Mouse (Mus musculus) embryonic facial prominence, embryonic 15.5 days (tissue): ENCODE measurements around the gene Alpl. TPM values are rescaled to one million over a fixed set of nuclear protein-coding genes. Genes with fewer than 3 reads are reported as not detected.
A peak's percentile ranks its signal among the peaks of the same experiment; 100 is the strongest.

ENCODE experiments used
- ATAC-seq: fragments of 200-750 bp; cut with Nextera tagmentation; 2 replicates; pipeline ENCODE4 v1.8.0; 2017; ENCODE audit warnings: low read depth, moderate TSS enrichment; ENCODE audit not compliant: insufficient number of reproducible peaks, low FRiP score, low TSS enrichment
- H3K27ac ChIP-seq: fragments of 300-500 bp; sonication (generic); replicated peaks from 2 replicates; pipeline ENCODE4 v1.5.1; 2015; ENCODE audit warnings: mild to moderate bottlenecking, inconsistent platforms
- H3K27me3 ChIP-seq: fragments of 300-500 bp; sonication (generic); 2 replicates; pipeline ENCODE4 v1.6.1; 2015; ENCODE audit warnings: inconsistent platforms
- H3K36me3 ChIP-seq: fragments of 300-500 bp; sonication (generic); 2 replicates; pipeline ENCODE4 v1.6.1; 2015; ENCODE audit warnings: mild to moderate bottlenecking, inconsistent platforms
- H3K4me1 ChIP-seq: fragments of 300-500 bp; sonication (generic); 2 replicates; pipeline ENCODE4 v1.6.1; 2015; ENCODE audit warnings: inconsistent platforms
- H3K4me2 ChIP-seq: fragments of 300-500 bp; sonication (generic); replicated peaks from 2 replicates; pipeline ENCODE4 v1.6.1; 2015; ENCODE audit warnings: mild to moderate bottlenecking, inconsistent platforms
- H3K4me3 ChIP-seq: fragments of 300-500 bp; sonication (generic); replicated peaks from 2 replicates; pipeline ENCODE4 v1.5.1; 2015; ENCODE audit warnings: mild to moderate bottlenecking, inconsistent platforms
- H3K9ac ChIP-seq: fragments of 300-500 bp; sonication (generic); 2 replicates; pipeline ENCODE4 v1.6.1; 2015; ENCODE audit warnings: inconsistent platforms
- H3K9me3 ChIP-seq: fragments of 300-500 bp; sonication (generic); replicated peaks from 2 replicates; pipeline ENCODE4 v1.6.1; 2016; ENCODE audit warnings: inconsistent platforms
- WGBS: fragments of 180-500 bp; shearing (Covaris S2); methylation state at CpG from one replicate; pipeline ENCODE4 v1.1.7; 2015; 5-methylcytosine and 5-hydroxymethylcytosine counted together
- polyA plus RNA-seq: library from polyadenylated mRNA; unstranded; fragments of >200 nt; fragmentation: Nextera tagmentation; extraction: Ambion mirVana; gene quantifications from 2 replicates; pipeline ENCODE4 v1.2.1, GENCODE M21; 2015

Alpl gene
- polyA plus RNA-seq, 1 experiment from 2014 or later = 160 TPM

GRCm38 (mm10) chr4:137726739-137727505 is 69.3 kb downstream of the Alpl start:
- ATAC-seq = no peak
- H3K4me3 ChIP-seq = no peak overlapping the region
- peaks cover 55% of the 10 kb centered on the region for H3K4me1 ChIP-seq
- no peak overlapping the region for H3K4me2 ChIP-seq
- no peak overlapping the region for H3K27ac ChIP-seq
- no peaks in the 10 kb centered on the region for H3K9me3 ChIP-seq
- no peaks in the 10 kb centered on the region for H3K36me3 ChIP-seq
- WGBS = 74% methylated on average over 18 of the region's 18 CpGs
- H3K27me3 ChIP-seq = peaks cover 48% of the 10 kb centered on the region
- H3K9ac ChIP-seq = no peak overlapping the region

- no peak for ATAC-seq
- Histone ChIP-seq H3K4me2 (no peak overlapping the region), H3K4me1 (peaks cover 54% of the 10 kb centered on the region), H3K9me3 (no peaks in the 10 kb centered on the region), H3K27me3 (peaks cover 48% of the 10 kb centered on the region), H3K4me3 (no peak overlapping the region), H3K9ac (no peak overlapping the region), H3K27ac (no peak overlapping the region), H3K36me3 (no peaks in the 10 kb centered on the region)
- WGBS = 72% methylated on average over 13 of the region's 13 CpGs
Observed at GRCm38 (mm10) chr4:137725541-137726145, 70.5 kb downstream of the Alpl start.

GRCm38 (mm10) chr4:137724766-137725165 is 71.4 kb downstream of the Alpl start:
- ATAC-seq = no peak
- Histone ChIP-seq H3K9me3 (no peaks in the 10 kb centered on the region), H3K36me3 (no peaks in the 10 kb centered on the region), H3K9ac (no peak overlapping the region), H3K4me3 (no peak overlapping the region), H3K4me2 (no peak overlapping the region), H3K27ac (no peak overlapping the region), H3K4me1 (peaks cover 50% of the 10 kb centered on the region), H3K27me3 (peaks cover 46% of the 10 kb centered on the region)
- WGBS = 42% methylated on average over 8 of the region's 8 CpGs

- H3K4me2 ChIP-seq = peak overlapping the region; percentile 42; the same call in 1 of the 2 replicates
- 0 out of 2 replicates have a peak overlapping the region, but pooled peaks have one; percentile 19 for H3K4me3 ChIP-seq
- peaks cover 40% of the 10 kb centered on the region for H3K27me3 ChIP-seq
- H3K36me3 ChIP-seq = no peaks in the 10 kb centered on the region
- H3K9me3 ChIP-seq = no peaks in the 10 kb centered on the region
- no peak overlapping the region for H3K27ac ChIP-seq
- no peak for ATAC-seq
- WGBS = 38% methylated on average over 11 of the region's 11 CpGs
- H3K9ac ChIP-seq = no peak overlapping the region
- peaks cover 50% of the 10 kb centered on the region for H3K4me1 ChIP-seq
Observed at GRCm38 (mm10) chr4:137724212-137724611, 72.0 kb downstream of the Alpl start.

- 34% methylated on average over 25 of the region's 25 CpGs for WGBS
- Histone ChIP-seq H3K4me3 (peak overlapping the region; percentile 19), H3K27ac (no peak overlapping the region)
Observed at GRCm38 (mm10) chr4:137723527-137723926, 72.7 kb downstream of the Alpl start.

GRCm38 (mm10) chr4:137722692-137723427 is 73.3 kb downstream of the Alpl start:
- ATAC-seq = no peak
- Histone ChIP-seq H3K27me3 (peaks cover 27% of the 10 kb centered on the region), H3K9ac (no peak overlapping the region), H3K4me1 (peaks cover 46% of the 10 kb centered on the region), H3K4me3 (peak overlapping the region; percentile 19; the same call in 1 of the 2 replicates), H3K9me3 (no peaks in the 10 kb centered on the region), H3K36me3 (no peaks in the 10 kb centered on the region), H3K4me2 (peak overlapping the region; percentile 42; the same call in 1 of the 2 replicates), H3K27ac (no peak overlapping the region)
- 25% methylated on average over 12 of the region's 12 CpGs for WGBS

More at GRCm38 (mm10) chr4:137723527-137723926, 72.7 kb downstream of the Alpl start:
- Histone ChIP-seq H3K27me3 (peaks cover 33% of the 10 kb centered on the region), H3K4me2 (peak overlapping the region; percentile 42), H3K9ac (no peak overlapping the region; the same call in 1 of the 2 replicates), H3K4me1 (peaks cover 50% of the 10 kb centered on the region), H3K9me3 (no peaks in the 10 kb centered on the region), H3K36me3 (no peaks in the 10 kb centered on the region)
- ATAC-seq = no peak

GRCm38 (mm10) chr4:137722230-137722629 is 74.0 kb downstream of the Alpl start:
- Histone ChIP-seq H3K36me3 (no peaks in the 10 kb centered on the region), H3K4me2 (no peak overlapping the region), H3K4me3 (no peak overlapping the region), H3K9me3 (no peaks in the 10 kb centered on the region), H3K27ac (no peak overlapping the region), H3K9ac (no peak overlapping the region), H3K27me3 (peaks cover 20% of the 10 kb centered on the region), H3K4me1 (peaks cover 40% of the 10 kb centered on the region)
- ATAC-seq = no peak
- 89% methylated on average over 3 of the region's 3 CpGs for WGBS

GRCm38 (mm10) chr4:137721563-137721962 is 74.6 kb downstream of the Alpl start:
- H3K4me3 ChIP-seq = no peak overlapping the region
- no peak overlapping the region for H3K9ac ChIP-seq
- H3K4me2 ChIP-seq = no peak overlapping the region
- no peak for ATAC-seq
- peaks cover 40% of the 10 kb centered on the region for H3K4me1 ChIP-seq
- H3K27me3 ChIP-seq = peaks cover 19% of the 10 kb centered on the region
- no peaks in the 10 kb centered on the region for H3K36me3 ChIP-seq
- no peak overlapping the region for H3K27ac ChIP-seq
- H3K9me3 ChIP-seq = no peaks in the 10 kb centered on the region
- 86% methylated on average over 15 of the region's 15 CpGs for WGBS

GRCm38 (mm10) chr4:137719378-137720077 is 76.7 kb downstream of the Alpl start:
- Histone ChIP-seq H3K4me1 (peaks cover 37% of the 10 kb centered on the region), H3K4me3 (no peak overlapping the region), H3K27ac (no peak overlapping the region), H3K9me3 (no peaks in the 10 kb centered on the region), H3K4me2 (0 out of 2 replicates have a peak overlapping the region, but pooled peaks have one; percentile 21), H3K36me3 (no peaks in the 10 kb centered on the region), H3K9ac (no peak overlapping the region), H3K27me3 (peaks cover 17% of the 10 kb centered on the region)
- ATAC-seq = no peak
- 27% methylated on average over 15 of the region's 15 CpGs for WGBS

- H3K9ac ChIP-seq = no peak overlapping the region
- H3K36me3 ChIP-seq = no peaks in the 10 kb centered on the region
- 59% methylated on average over 15 of the region's 15 CpGs for WGBS
- peaks cover 20% of the 10 kb centered on the region for H3K4me1 ChIP-seq
- no peaks in the 10 kb centered on the region for H3K27me3 ChIP-seq
- no peak for ATAC-seq
- no peak overlapping the region for H3K4me3 ChIP-seq
- H3K9me3 ChIP-seq = no peaks in the 10 kb centered on the region
- no peak overlapping the region for H3K4me2 ChIP-seq
- H3K27ac ChIP-seq = no peak overlapping the region
Observed at GRCm38 (mm10) chr4:137717671-137718070, 78.5 kb downstream of the Alpl start.

GRCm38 (mm10) chr4:137717005-137717404 is 79.2 kb downstream of the Alpl start:
- Histone ChIP-seq H3K4me3 (no peak overlapping the region), H3K9ac (no peak overlapping the region), H3K9me3 (no peaks in the 10 kb centered on the region), H3K4me1 (peaks cover 20% of the 10 kb centered on the region), H3K27me3 (no peaks in the 10 kb centered on the region), H3K4me2 (no peak overlapping the region), H3K36me3 (no peaks in the 10 kb centered on the region), H3K27ac (no peak overlapping the region)
- 50% methylated on average over 7 of the region's 7 CpGs for WGBS
- no peak for ATAC-seq
